Mouse (Mus musculus) bone marrow macrophage, adult 2 months (primary cell): Measurements from ENCODE around the gene Angptl7.

ENCODE experiments used
- CTCF ChIP-seq: IDR thresholded peaks from 2 replicates; pipeline ENCODE4 v1.5.1; 2012; ENCODE audit warnings: low read depth, mild to moderate bottlenecking, low read length, moderate library complexity
- POLR2A ChIP-seq: IDR thresholded peaks from 2 replicates; pipeline ENCODE4 v1.6.1; 2012; ENCODE audit warnings: mild to moderate bottlenecking, low read depth, low read length, borderline replicate concordance

GRCm38 (mm10) chr4:148535876-148536275 lies 35.6 kb upstream of the Angptl7 start:
- TF ChIP-seq CTCF (no peak), POLR2A (no peak)
